ENCODE assay signal across 16 mouse cellular contexts in the genomic region with DNA sequence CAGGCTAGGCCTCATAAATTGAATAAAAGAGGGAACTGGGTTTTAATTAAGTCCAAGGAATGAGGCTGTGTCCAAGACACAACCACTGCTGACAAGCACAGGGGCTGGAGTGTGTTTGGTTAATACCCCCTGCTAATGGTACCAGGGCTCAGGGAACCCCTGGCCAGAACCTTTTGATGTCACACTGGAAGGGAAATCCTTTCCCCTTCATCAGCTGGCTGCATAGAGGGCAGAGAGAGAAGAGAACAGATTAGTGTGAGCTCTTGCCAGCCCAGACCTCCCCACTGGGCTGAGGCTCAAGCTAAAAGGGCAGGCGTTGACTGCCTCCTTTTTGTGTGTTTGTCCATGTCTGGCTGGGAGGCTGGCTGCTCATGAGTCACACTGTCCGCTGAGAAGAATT.
A peak's percentile ranks its signal among the peaks of the same experiment; 100 is the strongest.
DNase-seq lines count a peak whose midpoint lies in the region; ATAC-seq lines count a peak whose summit lies in the region.
"Had no signal": no experiment of that assay in that cellular context is flagged by ENCODE, and none has a peak within 500 bp of the region (broad histone marks: within the 10 kb centered on the region; RNA-seq: fewer than 3 reads in every experiment).

No protein-coding gene starts in this region.

- peak; percentile 3 for DNase-seq in layer of hippocampus, adult 9-11 months
- DNase-seq in layer of hippocampus, adult 8-10 months (ENCODE audit: low spot score in 2 of 2) = no peak
- peak; percentile 72 for DNase-seq in forebrain, embryonic 11.5 days (ENCODE audit: low spot score)
- DNase-seq in retina, postnatal 1 day = peak; percentile 69
- DNase-seq in cerebellum, adult 11-12 months = no peak
- DNase-seq in gastrocnemius, postnatal 25 days = no peak
- DNase-seq: cerebellum, adult 2 months; gastrocnemius, postnatal 36 days; lung, postnatal 36 days had no signal

- H3K27ac ChIP-seq in forebrain, embryonic 11.5 days (ENCODE audit: low read depth, low read length) = peak overlapping the region; percentile 26; the same call in 1 of the 2 replicates
- H3K27ac ChIP-seq in limb, embryonic 13.5 days = peak overlapping the region; percentile 10; the same call in 1 of the 2 replicates
- H3K27ac ChIP-seq: embryonic facial prominence, embryonic 10.5 days; hindbrain, embryonic 10.5 days; layer of hippocampus, adult 2 months; liver, embryonic 14.5 days had no signal

- WGBS in forebrain, embryonic 11.5 days = 9% methylated on average over 2 of the region's 2 CpGs
- 30% methylated on average over 2 of the region's 2 CpGs for whole genome bisulfite sequencing in limb, embryonic 13.5 days

- H3K9me3 ChIP-seq in forebrain, embryonic 11.5 days (ENCODE audit: control insufficient read depth, low read length) = peaks cover 6% of the 10 kb centered on the region; the same call in 1 of the 2 replicates
- H3K9me3 ChIP-seq in limb, embryonic 13.5 days = peaks cover 10% of the 10 kb centered on the region

- H3K4me2 ChIP-seq in forebrain, embryonic 11.5 days (ENCODE audit: low read depth, low read length, severe bottlenecking) = no peak overlapping the region
- H3K4me2 ChIP-seq in limb, embryonic 13.5 days (replicated peaks) = no peak overlapping the region

- no peaks in the 10 kb centered on the region for H3K36me3 ChIP-seq in forebrain, embryonic 11.5 days (ENCODE audit: control insufficient read depth, insufficient read depth, low read length)
- H3K36me3 ChIP-seq in limb, embryonic 13.5 days = no peaks in the 10 kb centered on the region
- H3K36me3 ChIP-seq: embryonic facial prominence, embryonic 10.5 days; hindbrain, embryonic 10.5 days had no signal

- ATAC-seq in forebrain, embryonic 11.5 days (replicated peaks; ENCODE audit: low FRiP score) = peak; percentile 92
- no peak for ATAC-seq in limb, embryonic 13.5 days (ENCODE audit: low FRiP score, low read depth)
- ATAC-seq: activated CD4-positive, CD25-positive, alpha-beta regulatory T cell, adult 4 months; CD4-positive, CD25-positive, alpha-beta regulatory T cell, adult 4 months had no signal

- no peaks in the 10 kb centered on the region for H3K27me3 ChIP-seq in forebrain, embryonic 11.5 days (ENCODE audit: control insufficient read depth, insufficient read depth, low read length)
- peaks cover 42% of the 10 kb centered on the region for H3K27me3 ChIP-seq in limb, embryonic 13.5 days

- no peak overlapping the region for H3K4me3 ChIP-seq in forebrain, embryonic 11.5 days (ENCODE audit: low read depth, low read length)
- H3K4me3 ChIP-seq in limb, embryonic 13.5 days = no peak overlapping the region
- H3K4me3 ChIP-seq: embryonic facial prominence, embryonic 10.5 days; hindbrain, embryonic 10.5 days; layer of hippocampus, adult 2 months had no signal

- H3K9ac ChIP-seq in forebrain, embryonic 11.5 days (ENCODE audit: low read length) = no peak overlapping the region
- no peak overlapping the region for H3K9ac ChIP-seq in limb, embryonic 13.5 days
- H3K9ac ChIP-seq: liver, embryonic 14.5 days had no signal

- peaks cover 6% of the 10 kb centered on the region; the same call in 1 of the 2 replicates for H3K4me1 ChIP-seq in forebrain, embryonic 11.5 days (replicated peaks; ENCODE audit: control insufficient read depth, insufficient read depth, low read length)
- H3K4me1 ChIP-seq in limb, embryonic 13.5 days = peaks cover 40% of the 10 kb centered on the region
- H3K4me1 ChIP-seq: embryonic facial prominence, embryonic 10.5 days had no signal

Comparison
In these comparisons a context has a peak if more than half of its experiments do, and no peak if none do; other contexts are left out.
1. DNase-seq: peak in layer of hippocampus, adult 9-11 months (single experiment), forebrain, embryonic 11.5 days (single experiment) and retina, postnatal 1 day (single experiment); none in layer of hippocampus, adult 8-10 months (0 of 2), cerebellum, adult 11-12 months (single experiment) and gastrocnemius, postnatal 25 days (single experiment).